Mouse (Mus musculus) heart, adult 2 months (tissue): Measurements from ENCODE around the gene Tmem161a.

Experiments
- CTCF ChIP-seq: fragments of 200-600 bp; IDR thresholded peaks from 2 replicates; pipeline ENCODE4 v1.8.1; 2022; ENCODE audit warnings: antibody characterized with exemption, mild to moderate bottlenecking, moderate library complexity
- EP300 ChIP-seq: fragments of 200-500 bp; IDR thresholded peaks from 2 replicates; pipeline ENCODE4 v1.6.1; 2011; ENCODE audit warnings: low read depth, low read length, control low read depth; ENCODE audit not compliant: insufficient read depth

DNA sequence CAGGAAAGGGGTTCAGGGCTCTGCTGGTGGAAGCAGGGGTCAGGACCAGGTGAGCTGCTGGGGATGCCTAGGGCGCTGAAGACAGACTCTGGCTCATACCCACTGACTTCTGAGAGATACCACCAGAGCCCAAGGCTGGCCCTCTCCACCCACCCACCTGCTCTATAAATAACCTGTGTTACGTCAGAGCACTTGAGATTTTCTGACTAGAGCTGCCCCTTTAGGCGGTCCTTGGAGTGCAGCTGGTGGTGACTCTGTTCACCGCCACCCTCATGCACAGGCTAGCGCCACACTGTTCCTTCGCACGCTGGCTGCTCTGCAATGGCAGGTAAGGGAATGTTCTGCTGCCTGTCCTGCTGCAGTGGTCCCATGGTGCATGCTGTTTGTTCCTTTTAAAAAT is 1.9 kb downstream of the Tmem161a start:
- 0 out of 2 replicates have a peak, but pooled peaks have one; percentile 8 for TF ChIP-seq EP300
- no peak for TF ChIP-seq CTCF
